Mouse (Mus musculus) granulocyte monocyte progenitor cell, adult 5-6 weeks (primary cell): ENCODE measurements around the gene Hopx. TPM values are rescaled to one million over a fixed set of nuclear protein-coding genes. Genes with fewer than 3 reads are reported as not detected.
A peak's percentile ranks its signal among the peaks of the same experiment; 100 is the strongest.

ENCODE experiments used
- ATAC-seq: replicated peaks from 2 replicates; pipeline ENCODE4 v1.8.0; 2016; ENCODE audit warnings: mild to moderate bottlenecking, moderate TSS enrichment, inconsistent platforms; ENCODE audit not compliant: poor library complexity, severe bottlenecking
- total RNA-seq, 2 experiments: library from RNA; stranded (forward) in 1 of 2; stranded (reverse) in 1 of 2; fragments of 200-712, 200-1000 nt in 1 of 2; fragments of >200 nt in 1 of 2; fragmentation: Nextera tagmentation in 1 of 2; gene quantifications; 2 replicates each; pipeline ENCODE4 v1.2.3; 2014 to 2017

The Hopx gene
- total RNA-seq, 2 experiments from 2014 or later, result 1.9 to 5.4 TPM

- no peak for ATAC-seq
These were observed 32.2 kb downstream of the Hopx start for GRCm38 (mm10) chr5:77082735-77083134.

DNA sequence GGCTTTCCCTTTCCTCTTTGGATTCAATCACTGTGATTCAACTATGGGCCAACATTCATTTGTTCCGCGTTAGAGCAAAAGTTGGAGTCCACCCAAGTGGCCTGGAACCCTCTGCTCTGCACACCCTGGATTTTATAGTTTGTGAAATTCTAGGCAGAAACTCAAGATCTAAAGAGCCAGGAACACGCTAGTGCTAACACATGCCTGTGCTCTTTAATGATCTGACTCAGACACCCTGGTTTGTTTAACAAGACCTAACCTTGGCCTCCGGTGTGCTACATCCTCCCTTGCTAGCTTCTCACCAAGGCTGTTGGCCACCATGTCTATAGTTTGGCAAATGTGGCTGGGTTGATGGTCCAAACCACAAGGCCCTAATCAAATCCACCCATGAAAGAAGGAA lies 34.2 kb downstream of the Hopx start:
- ATAC-seq, result no peak

DNA sequence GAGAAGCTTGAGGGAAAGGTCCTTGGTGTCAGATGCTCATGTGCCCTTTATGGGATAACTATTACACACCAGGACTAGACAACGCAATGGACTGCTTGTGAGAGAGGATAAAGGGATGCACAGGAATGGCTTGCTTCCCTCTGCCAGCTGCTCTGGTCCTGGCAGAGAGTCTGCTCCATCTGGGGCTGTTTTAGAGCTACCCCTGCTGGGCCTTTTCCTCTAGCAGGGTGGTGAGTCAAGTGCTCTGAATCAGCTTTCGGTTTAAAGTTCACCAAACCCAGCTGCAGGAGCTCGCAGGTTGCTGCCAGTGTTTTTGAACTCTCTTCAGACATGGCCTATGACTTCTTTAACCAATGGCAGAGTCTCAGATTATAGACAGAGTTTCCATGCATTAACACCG lies 39.0 kb downstream of the Hopx start:
- ATAC-seq, result no peak

- ATAC-seq, result no peak
These were observed 40.0 kb downstream of the Hopx start for GRCm38 (mm10) chr5:77074914-77075313.

GRCm38 (mm10) chr5:77073794-77074193 lies 41.1 kb downstream of the Hopx start:
- no peak for ATAC-seq

- no peak for ATAC-seq
These were observed 43.3 kb downstream of the Hopx start for GRCm38 (mm10) chr5:77071626-77072025.

- ATAC-seq, result no peak
These were observed 43.9 kb downstream of the Hopx start for GRCm38 (mm10) chr5:77070987-77071386.

DNA sequence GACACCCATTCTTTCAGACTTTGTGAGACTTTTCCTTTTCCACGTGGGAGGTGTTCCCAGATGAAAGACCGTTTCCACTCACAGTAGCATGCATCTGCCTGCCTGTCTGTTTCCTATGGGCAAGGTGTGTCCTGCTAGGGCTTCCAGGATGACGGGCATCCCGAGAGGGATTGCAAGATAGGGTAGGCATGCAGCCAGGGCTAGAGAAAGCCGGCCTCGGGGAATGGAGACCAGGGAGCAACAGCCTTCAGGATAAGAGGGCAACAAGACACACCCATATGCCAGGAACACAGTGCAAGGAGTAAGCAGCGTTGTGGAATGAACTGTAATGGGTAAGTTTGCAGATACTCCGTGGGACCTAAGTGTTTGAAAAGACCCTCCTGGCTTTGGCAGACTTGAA lies 47.6 kb downstream of the Hopx start:
- ATAC-seq, result no peak

- peak; percentile 87 for ATAC-seq
These were observed 53.4 kb downstream of the Hopx start for GRCm38 (mm10) chr5:77061372-77062038.

DNA sequence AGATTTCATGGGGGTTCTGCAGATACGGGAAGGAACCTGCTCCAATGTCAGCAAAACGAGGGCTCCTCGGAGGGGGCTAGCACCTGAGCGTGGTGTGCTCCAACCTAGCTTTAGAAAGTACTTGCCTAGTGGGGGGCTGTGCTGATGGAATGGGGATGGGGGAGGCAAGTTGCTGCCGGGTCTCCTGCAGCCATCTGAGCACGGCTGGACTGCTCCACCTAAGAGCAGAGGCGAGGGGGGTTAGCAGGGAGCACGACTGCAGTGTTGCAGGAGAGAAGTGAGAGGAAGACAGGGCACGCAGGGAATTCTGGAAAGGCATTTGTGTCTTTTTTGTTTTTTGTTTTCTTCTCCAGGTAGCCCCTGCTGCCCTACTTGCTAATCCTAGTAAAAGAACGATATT lies 54.6 kb downstream of the Hopx start:
- no peak for ATAC-seq

DNA sequence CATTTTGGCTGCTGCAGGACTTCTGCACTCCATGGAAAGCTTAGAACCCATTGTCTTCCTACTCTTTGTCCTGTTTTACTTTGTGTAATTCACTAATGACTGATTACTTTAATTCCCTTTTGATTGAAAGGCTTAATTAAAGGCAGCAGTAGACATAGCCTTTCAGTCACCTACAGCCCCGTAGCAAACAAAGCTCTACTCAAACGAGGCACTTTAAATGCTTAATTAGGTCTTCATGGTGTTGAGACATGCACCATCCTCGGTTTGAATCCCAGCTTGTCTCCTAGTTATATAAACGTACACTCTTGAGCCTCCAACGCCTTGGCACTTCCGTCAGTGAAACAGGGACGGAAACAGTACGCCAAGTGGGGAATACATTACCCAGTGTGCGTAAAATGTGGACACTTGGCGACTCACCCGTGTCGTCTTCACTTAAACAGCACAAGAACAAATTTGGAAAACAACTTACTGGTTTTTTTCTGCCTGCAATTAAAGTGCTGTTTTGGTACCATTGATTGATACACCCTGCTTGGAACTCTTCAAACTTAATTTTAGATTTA lies 58.0 kb downstream of the Hopx start:
- no peak for ATAC-seq

- no peak for ATAC-seq
These were observed 62.3 kb downstream of the Hopx start for GRCm38 (mm10) chr5:77052616-77053015.

DNA sequence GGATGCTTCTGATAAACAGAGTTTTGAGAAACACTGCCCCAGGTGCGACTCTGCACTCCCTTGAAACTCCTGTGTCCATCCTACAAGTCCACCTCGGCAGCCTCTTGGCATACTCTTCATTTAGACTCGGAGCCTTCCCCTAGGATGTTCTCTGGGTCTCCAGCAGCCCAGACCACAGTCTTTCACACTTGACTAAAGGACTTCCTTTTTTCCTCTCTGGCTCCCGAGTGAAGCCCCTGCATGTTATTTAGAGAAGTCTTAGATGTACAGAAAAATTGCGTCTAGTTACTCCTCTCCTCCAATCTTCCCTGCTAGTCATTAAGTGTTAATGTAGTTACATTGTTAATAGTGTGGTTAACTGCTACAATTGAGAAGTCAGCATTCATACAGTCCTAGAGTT lies 70.6 kb downstream of the Hopx start:
- peak; percentile 84 for ATAC-seq

DNA sequence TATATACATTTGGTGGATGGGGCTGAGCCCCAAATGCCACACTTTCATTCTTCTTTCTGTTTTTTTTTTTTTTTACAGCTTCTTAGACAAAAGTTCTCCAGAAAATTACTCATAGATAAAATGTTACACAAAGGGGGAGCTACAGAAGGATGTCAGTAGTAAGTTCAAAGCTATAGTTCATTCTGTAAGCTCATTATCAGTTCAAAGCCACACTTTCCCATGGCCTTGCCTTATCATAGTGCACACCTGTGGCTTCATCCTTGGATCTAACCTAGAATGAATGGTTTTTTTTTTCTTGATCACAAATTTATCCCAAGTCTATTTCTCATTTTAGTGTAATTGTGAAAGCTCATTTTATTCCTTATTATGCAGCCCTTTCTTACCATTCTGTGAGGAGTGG lies 75.5 kb downstream of the Hopx start:
- ATAC-seq, result no peak

DNA sequence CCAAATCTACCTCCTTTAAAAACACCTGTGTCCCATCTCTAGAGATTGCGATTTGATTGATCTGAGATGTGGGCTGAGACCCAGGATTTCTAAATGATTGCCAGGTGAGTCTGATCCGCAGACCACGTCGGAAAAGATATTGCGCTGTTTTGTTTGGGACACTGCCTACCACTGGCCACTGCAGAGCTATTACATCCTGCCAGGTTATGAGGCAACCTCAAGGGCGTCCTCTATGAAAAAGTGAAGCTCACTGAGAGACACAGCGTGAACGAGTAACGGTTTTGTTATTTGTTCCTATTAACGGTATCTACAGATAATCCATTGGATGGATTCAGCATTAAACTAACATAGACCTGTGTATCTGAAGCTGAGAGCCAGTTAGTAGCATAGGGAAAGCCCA lies 76.5 kb downstream of the Hopx start:
- ATAC-seq, result peak; percentile 79

Other genes with a start within 250 kb of the Hopx start
- 18.1 and 33.9 TPM in 2 replicates for gene Aasdh, start 209.6 kb downstream of the Hopx start, total RNA-seq (2014; fragmentation: Nextera tagmentation)
- gene Aasdh, start 209.6 kb downstream of the Hopx start, total RNA-seq (2017), result 21.9 and 38.7 TPM in 2 replicates
- gene Paics, start 163.8 kb downstream of the Hopx start, total RNA-seq (2014; fragmentation: Nextera tagmentation), result 266 and 303 TPM in 2 replicates
- 463 and 482 TPM in 2 replicates for gene Paics, start 163.8 kb downstream of the Hopx start, total RNA-seq (2017)
- 45.5 and 46.1 TPM in 2 replicates for gene Ppat, start 163.5 kb downstream of the Hopx start, total RNA-seq (2014; fragmentation: Nextera tagmentation)
- 73.6 and 87.8 TPM in 2 replicates for gene Ppat, start 163.5 kb downstream of the Hopx start, total RNA-seq (2017)
- 188 and 189 TPM in 2 replicates for gene Srp72, start 140.4 kb downstream of the Hopx start, total RNA-seq (2014; fragmentation: Nextera tagmentation)
- 145 and 146 TPM in 2 replicates for gene Srp72, start 140.4 kb downstream of the Hopx start, total RNA-seq (2017)
- gene Arl9, start 111.1 kb downstream of the Hopx start, total RNA-seq (2014; fragmentation: Nextera tagmentation), result 2.3 TPM in 1 of 2 replicates, not detected in the other
- gene Arl9, start 111.1 kb downstream of the Hopx start, total RNA-seq (2017), result not detected in 2 replicates
- gene Thegl, start 99.1 kb downstream of the Hopx start, total RNA-seq (2014; fragmentation: Nextera tagmentation), result not detected in 2 replicates
- not detected in 2 replicates for gene Thegl, start 99.1 kb downstream of the Hopx start, total RNA-seq (2017)
- not detected in 2 replicates for gene Spink2, start 96.3 kb upstream of the Hopx start, total RNA-seq (2014; fragmentation: Nextera tagmentation)
- gene Spink2, start 96.3 kb upstream of the Hopx start, total RNA-seq (2017), result not detected in 2 replicates
- gene Rest, start 150.4 kb upstream of the Hopx start, total RNA-seq (2014; fragmentation: Nextera tagmentation), result 21.4 and 29.5 TPM in 2 replicates
- gene Rest, start 150.4 kb upstream of the Hopx start, total RNA-seq (2017), result 46.3 and 49.3 TPM in 2 replicates
- gene Noa1, start 195.0 kb upstream of the Hopx start, total RNA-seq (2014; fragmentation: Nextera tagmentation), result 46.2 and 54.2 TPM in 2 replicates
- gene Noa1, start 195.0 kb upstream of the Hopx start, total RNA-seq (2017), result 8.8 and 16.5 TPM in 2 replicates
- 61.4 and 71.7 TPM in 2 replicates for gene Polr2b, start 195.0 kb upstream of the Hopx start, total RNA-seq (2014; fragmentation: Nextera tagmentation)
- gene Polr2b, start 195.0 kb upstream of the Hopx start, total RNA-seq (2017), result 136 and 140 TPM in 2 replicates